Mouse (Mus musculus) lung, postnatal 10 days (tissue): ENCODE results near the gene Znfx1.

Experiments used
- DNase-seq: peaks from one replicate; pipeline ENCODE4 v3.0.0; 2021

The Znfx1 gene

GRCm38 (mm10) chr2:167071641-167072601 lies 9.1 kb upstream of the Znfx1 start:
- peak; percentile 96 for DNase-seq

GRCm38 (mm10) chr2:167071266-167071640 lies 8.4 kb upstream of the Znfx1 start:
- no peak for DNase-seq

DNA sequence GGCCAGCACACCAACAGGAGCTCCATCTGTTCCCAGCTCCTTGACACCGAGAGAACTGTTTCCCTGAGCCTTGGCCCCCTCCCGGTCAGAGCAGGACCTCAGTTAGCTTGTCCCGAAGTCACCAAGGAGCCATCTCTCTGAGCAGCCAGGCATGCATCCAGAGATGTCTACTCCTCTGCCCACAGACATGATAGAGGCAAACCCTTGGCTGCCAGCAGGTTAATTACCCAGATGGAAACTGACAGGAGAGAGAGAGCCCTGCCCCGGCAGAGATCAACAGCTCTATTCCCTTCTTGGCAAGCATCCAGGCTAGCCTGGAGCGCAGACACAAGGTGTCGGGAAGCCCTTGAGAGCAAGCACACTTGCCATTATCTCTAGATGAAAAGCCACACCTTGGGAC lies 7.5 kb upstream of the Znfx1 start:
- no peak for DNase-seq

- DNase-seq = no peak
Observed at GRCm38 (mm10) chr2:167067575-167067974, 4.8 kb upstream of the Znfx1 start.

- DNase-seq = no peak
Observed at GRCm38 (mm10) chr2:167066528-167067516, 4.0 kb upstream of the Znfx1 start.

DNA sequence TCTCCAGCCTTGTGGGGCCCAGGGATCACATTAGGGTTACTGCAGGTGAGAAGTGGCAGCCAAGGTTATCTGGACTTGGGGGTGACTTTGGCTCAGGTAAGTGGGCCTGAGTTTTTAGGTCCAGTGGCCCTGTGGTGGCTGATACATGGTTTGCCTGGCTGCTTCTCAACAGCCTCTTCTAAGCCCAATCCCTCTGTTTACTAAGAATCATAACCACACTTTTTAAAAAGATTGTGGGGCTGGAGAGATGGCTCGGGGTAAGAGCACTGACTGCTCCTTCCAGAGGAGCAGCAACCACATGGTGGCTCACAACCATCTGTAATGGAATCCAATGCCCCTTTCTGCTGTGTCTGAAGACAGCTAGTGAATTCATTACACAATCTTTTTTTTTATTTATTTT lies 3.2 kb upstream of the Znfx1 start:
- no peak for DNase-seq

GRCm38 (mm10) chr2:167064601-167065295 lies 1.9 kb upstream of the Znfx1 start:
- DNase-seq = no peak

DNA sequence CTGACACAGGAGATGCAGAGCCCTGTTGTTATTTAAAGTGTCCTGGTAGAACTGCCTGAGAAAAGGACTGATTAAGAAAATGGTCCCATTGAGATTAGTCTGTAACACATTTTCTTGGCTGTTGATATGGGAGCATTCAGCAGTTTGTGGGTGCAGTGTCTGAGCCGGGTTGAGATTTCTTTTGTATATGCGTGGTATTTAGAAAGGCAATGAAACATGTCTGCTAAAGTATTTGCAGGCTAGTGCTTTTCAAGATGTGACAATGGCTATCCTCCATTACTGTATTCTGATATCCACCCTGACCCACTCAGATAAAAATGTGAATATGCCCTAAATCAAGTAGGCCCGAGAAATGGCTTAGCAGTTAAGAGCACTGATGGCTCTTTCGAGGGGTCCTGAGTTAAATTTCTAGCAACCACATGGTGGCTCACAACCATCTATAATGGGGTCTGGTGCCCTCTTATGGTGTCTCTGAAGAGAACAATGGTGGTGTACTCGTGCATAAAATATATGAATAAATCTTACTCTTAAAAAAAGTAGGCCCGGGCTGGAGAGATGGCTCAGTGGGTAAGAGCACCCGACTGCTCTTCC lies 1.2 kb upstream of the Znfx1 start:
- no peak for DNase-seq

GRCm38 (mm10) chr2:167062497-167062911 lies 311 bp downstream of the Znfx1 start:
- DNase-seq = peak; percentile 98

DNA sequence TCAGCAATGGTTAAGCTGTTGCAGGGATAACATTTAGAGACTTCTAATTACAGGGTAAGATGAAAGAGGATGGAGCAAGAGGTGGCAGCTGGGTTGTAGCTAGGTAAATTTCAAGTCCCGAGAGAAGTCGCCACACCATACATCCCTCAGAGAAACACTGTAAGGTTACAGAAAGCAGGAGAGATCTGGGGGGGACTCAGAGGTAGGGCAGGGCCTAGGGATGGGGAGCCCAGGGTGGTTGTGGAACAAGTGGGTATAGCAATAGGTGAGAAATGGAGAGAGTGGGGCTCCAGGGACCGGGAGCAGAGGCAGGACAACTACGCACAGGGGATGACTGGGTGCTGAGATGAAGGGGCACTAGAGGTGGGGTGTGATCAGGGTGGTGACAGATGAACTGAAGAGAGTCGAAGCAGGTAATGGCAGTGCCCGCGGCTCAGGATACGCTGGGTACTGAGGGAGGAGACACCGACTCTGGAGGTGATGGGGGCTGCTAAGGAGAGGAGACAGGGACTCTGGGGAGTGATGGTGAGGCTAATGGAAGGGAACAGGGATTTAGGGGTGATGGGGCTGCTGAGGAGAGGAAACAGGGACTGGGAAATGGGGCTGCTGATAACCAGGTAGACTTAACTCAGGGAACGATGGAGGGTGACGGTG lies 1.3 kb downstream of the Znfx1 start:
- no peak for DNase-seq

- DNase-seq = no peak
Observed at GRCm38 (mm10) chr2:167060761-167061160, 2.1 kb downstream of the Znfx1 start.

- no peak for DNase-seq
Observed at GRCm38 (mm10) chr2:167060360-167060759, 2.5 kb downstream of the Znfx1 start.

DNA sequence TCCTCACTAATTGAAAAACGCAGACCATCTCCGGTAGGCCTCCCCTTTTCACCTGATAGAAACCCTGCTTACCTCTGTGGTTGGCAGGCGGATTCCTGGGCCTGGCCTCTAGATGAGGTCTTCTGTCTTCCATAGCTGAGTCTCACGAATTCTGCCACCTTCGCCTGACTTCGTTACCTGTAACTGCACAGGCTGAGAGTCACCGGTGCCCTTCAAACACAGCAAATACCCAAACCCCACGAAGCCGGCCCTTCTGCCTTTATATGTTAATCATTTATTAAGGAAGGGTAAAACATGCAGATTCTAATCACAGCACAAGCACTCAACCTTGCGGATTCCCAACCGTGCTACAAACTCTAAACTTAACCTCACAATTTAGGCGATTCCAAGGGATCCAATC lies 2.9 kb downstream of the Znfx1 start:
- no peak for DNase-seq

DNA sequence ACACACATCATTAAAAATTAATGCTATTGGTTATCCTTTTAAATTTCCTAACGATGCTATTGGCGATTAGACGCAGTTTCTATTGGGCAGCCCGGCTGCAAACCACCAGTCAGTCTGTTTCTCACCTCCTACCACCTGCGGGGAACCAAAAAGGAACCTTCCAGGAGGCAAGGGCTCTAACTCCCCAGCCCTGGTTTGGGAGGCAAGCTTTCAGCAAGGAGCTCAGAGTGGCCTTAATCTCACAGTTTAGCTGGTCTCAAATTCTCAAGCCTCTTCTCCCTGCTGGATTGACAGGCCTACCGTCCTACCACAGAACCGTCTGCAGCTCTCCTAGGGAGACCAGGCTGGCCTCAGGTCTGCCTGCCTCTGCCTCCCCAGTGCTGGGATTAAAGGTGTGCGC lies 3.3 kb downstream of the Znfx1 start:
- DNase-seq = no peak

GRCm38 (mm10) chr2:167058814-167059387 lies 3.9 kb downstream of the Znfx1 start:
- DNase-seq = no peak

GRCm38 (mm10) chr2:167058201-167058600 lies 4.6 kb downstream of the Znfx1 start:
- DNase-seq = no peak

DNA sequence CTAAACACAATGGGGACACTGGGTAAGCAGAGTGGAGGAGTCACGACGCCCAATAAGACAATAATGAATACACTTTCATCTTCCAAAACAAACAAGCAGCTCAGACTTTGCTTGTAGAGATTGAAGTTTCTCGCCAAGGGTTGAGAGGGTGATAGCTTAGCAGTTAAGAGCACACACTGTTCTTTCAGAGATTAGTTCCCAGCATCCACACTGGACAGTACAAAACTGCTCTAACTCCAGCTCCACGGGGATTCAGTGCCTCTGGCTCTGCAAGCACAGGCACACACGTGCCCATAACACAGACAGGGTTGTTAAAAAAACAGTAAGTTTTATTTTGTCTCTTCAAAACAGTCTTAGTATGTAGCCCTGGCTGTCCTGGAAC lies 5.9 kb downstream of the Znfx1 start:
- DNase-seq = no peak

- no peak for DNase-seq
Observed at GRCm38 (mm10) chr2:167056210-167056941, 6.4 kb downstream of the Znfx1 start.

DNA sequence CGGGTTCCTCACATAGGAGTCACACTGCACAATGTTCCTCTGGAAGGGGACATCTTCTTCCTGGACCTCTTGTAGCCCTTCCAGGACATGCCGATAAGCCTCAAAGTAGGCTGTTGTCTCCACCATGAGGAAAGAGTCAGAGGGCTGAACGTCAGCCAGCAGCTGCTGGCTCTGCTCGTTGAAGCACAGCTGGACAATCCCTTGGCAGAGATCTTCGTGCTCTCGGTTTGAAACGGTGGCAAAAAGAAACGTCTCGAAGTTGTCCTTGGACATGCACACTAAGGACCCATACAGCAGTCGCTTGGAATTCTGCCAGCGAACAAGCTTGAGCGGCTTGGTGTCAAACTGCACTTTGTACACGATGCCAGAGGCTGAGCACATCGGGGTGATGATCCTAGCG lies 7.4 kb downstream of the Znfx1 start:
- DNase-seq = peak; percentile 79

- DNase-seq = no peak
Observed at GRCm38 (mm10) chr2:167053127-167053844, 9.5 kb downstream of the Znfx1 start.
